Mouse (Mus musculus): Measurements from ENCODE around the gene Bend6. TPM values are rescaled to one million over a fixed set of nuclear protein-coding genes. Genes with fewer than 3 reads are reported as not detected.
"Not testable (repeated sequence)": the region's sequence is repeated elsewhere in the genome, so short reads cannot be mapped to it uniquely, and the experiment has no call there.

Gene Bend6
- polyA plus RNA-seq, 1 experiment from 2014 or later, result 2.4 TPM

DNA sequence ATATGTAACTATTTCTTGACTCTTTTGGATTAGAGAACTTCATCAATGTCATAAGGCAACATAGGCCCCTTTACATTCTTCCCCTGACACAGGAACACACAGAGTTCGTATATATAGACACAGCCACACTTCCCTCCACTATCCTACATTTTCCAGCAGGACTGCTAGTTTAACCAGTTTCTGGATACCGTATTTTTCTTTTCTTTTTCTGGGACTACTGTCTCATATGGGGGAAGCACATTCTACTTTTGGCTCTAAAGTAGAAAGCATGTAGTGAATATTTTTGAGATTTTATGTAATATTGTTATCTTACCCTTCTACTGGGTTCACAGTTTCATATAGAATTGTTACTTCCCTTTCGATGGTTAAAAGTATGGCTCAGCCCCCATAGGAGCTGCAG lies 38.2 kb downstream of the Bend6 start:
- ATAC-seq (replicated peaks; ENCODE audit: low FRiP score) (no peak), DNase-seq (ENCODE audit: low spot score) (no peak)
- Histone ChIP-seq H3K4me3 (ENCODE audit: low read depth, low read length) (no peak overlapping the region), H3K9me3 (ENCODE audit: control insufficient read depth, low read length) (no peaks in the 10 kb centered on the region), H3K27me3 (replicated peaks; ENCODE audit: control insufficient read depth, insufficient read depth, low read length) (no peaks in the 10 kb centered on the region), H3K27ac (ENCODE audit: low read depth, low read length) (no peak overlapping the region), H3K9ac (ENCODE audit: low read depth, low read length) (no peak overlapping the region), H3K4me1 (replicated peaks; ENCODE audit: control insufficient read depth, insufficient read depth, low read length) (no peaks in the 10 kb centered on the region), H3K4me2 (no peak overlapping the region), H3K36me3 (ENCODE audit: control insufficient read depth, insufficient read depth, low read length) (no peaks in the 10 kb centered on the region)
- 77% methylated on average over 3 of the region's 3 CpGs for WGBS

DNA sequence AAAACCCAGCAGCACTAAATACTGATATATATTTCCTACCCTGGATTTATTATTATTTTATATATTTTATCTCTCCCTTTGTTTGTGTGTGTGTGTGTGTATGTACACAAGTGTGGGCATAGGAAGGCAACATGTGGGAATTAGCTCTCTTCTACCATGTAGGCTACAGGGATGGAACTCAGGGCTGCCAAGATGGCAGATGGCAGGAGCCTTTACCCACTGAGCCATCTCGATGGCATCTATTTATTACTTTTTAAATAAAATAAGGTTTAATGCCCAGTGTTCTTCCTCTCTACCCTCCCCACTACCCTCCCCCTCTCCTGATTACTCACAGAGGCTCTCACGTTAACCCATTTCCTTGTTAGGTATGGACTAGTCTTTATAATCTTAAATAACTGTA lies 38.6 kb downstream of the Bend6 start:
- no peaks in the 10 kb centered on the region for H3K4me1 ChIP-seq (replicated peaks; ENCODE audit: control insufficient read depth, insufficient read depth, low read length)
- H3K27me3 ChIP-seq (replicated peaks; ENCODE audit: control insufficient read depth, insufficient read depth, low read length), result no peaks in the 10 kb centered on the region
- no peaks in the 10 kb centered on the region for H3K9me3 ChIP-seq (ENCODE audit: control insufficient read depth, low read length)
- H3K27ac ChIP-seq (ENCODE audit: low read depth, low read length), result no peak overlapping the region
- H3K9ac ChIP-seq (ENCODE audit: low read depth, low read length), result no peak overlapping the region
- no peak overlapping the region for H3K4me3 ChIP-seq (ENCODE audit: low read depth, low read length)
- DNase-seq (ENCODE audit: low spot score) (no peak), ATAC-seq (replicated peaks; ENCODE audit: low FRiP score) (no peak)
- WGBS, result 85% methylated on average over 2 of the region's 2 CpGs
- H3K36me3 ChIP-seq (ENCODE audit: control insufficient read depth, insufficient read depth, low read length), result no peaks in the 10 kb centered on the region
- H3K4me2 ChIP-seq, result no peak overlapping the region

GRCm38 (mm10) chr1:33846807-33847206 lies 60.8 kb downstream of the Bend6 start:
- Histone ChIP-seq H3K9ac (ENCODE audit: low read depth, low read length) (no peak overlapping the region), H3K4me3 (ENCODE audit: low read depth, low read length) (no peak overlapping the region), H3K27ac (ENCODE audit: low read depth, low read length) (no peak overlapping the region), H3K36me3 (ENCODE audit: control insufficient read depth, insufficient read depth, low read length) (no peaks in the 10 kb centered on the region), H3K27me3 (replicated peaks; ENCODE audit: control insufficient read depth, insufficient read depth, low read length) (no peaks in the 10 kb centered on the region), H3K9me3 (ENCODE audit: control insufficient read depth, low read length) (no peaks in the 10 kb centered on the region), H3K4me1 (replicated peaks; ENCODE audit: control insufficient read depth, insufficient read depth, low read length) (no peaks in the 10 kb centered on the region), H3K4me2 (no peak overlapping the region)
- 89% methylated on average over 2 of the region's 2 CpGs for WGBS
- DNase-seq (ENCODE audit: low spot score), result no peak
- ATAC-seq (replicated peaks; ENCODE audit: low FRiP score), result no peak

DNA sequence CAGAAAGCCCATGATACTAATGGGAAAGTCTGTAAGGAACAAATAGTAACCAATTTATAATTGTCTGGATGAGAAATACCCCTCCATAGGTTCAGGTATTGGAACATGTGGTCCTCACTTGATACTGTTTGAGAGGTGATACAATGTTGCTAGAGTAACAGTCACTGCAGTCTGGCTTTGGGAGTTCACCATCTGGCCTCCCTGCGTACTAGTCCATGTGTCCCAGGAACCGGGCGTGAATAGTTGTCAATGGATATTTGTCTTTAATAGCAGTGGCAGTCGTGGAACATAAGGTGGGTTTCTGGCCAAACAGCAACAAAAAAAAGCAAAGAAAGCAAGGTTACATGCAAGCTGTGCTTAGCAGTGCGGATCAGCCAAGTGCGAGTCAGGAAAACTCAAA lies 63.8 kb downstream of the Bend6 start:
- 78% methylated on average over 6 of the region's 6 CpGs for WGBS
- ATAC-seq (replicated peaks; ENCODE audit: low FRiP score), result no peak
- no peak for DNase-seq (ENCODE audit: low spot score)
- no peaks in the 10 kb centered on the region for H3K4me1 ChIP-seq (replicated peaks; ENCODE audit: control insufficient read depth, insufficient read depth, low read length)
- no peak overlapping the region for H3K4me3 ChIP-seq (ENCODE audit: low read depth, low read length)
- H3K36me3 ChIP-seq (ENCODE audit: control insufficient read depth, insufficient read depth, low read length), result no peaks in the 10 kb centered on the region
- no peak overlapping the region for H3K9ac ChIP-seq (ENCODE audit: low read depth, low read length)
- H3K27me3 ChIP-seq (replicated peaks; ENCODE audit: control insufficient read depth, insufficient read depth, low read length), result no peaks in the 10 kb centered on the region
- H3K27ac ChIP-seq (ENCODE audit: low read depth, low read length), result no peak overlapping the region
- no peak overlapping the region for H3K4me2 ChIP-seq
- no peaks in the 10 kb centered on the region for H3K9me3 ChIP-seq (ENCODE audit: control insufficient read depth, low read length)

DNA sequence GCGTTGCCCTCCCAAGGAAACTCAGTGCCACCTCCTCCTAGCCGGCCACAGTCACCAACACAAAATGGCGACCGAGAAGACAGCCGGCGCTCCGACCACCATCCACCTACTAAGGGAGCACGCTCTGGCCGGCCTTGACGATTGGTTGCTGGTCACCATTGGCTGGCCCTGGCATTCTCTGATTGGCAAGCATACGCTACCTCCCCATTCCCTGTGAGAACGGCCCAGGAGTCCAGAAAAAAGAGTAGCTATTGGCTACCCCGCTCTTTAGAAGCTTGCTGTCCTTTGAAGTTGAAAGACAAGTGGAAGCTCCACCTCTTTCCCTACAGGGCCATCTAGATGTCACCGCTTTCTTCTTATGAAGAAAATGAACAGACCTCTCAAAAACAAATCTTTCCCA lies 68.7 kb downstream of the Bend6 start:
- H3K27ac ChIP-seq (ENCODE audit: low read depth, low read length); ATAC-seq (replicated peaks; ENCODE audit: low FRiP score); DNase-seq (ENCODE audit: low spot score); H3K36me3 ChIP-seq (ENCODE audit: control insufficient read depth, insufficient read depth, low read length); H3K4me1 ChIP-seq (replicated peaks; ENCODE audit: control insufficient read depth, insufficient read depth, low read length); H3K4me3 ChIP-seq (ENCODE audit: low read depth, low read length); H3K27me3 ChIP-seq (replicated peaks; ENCODE audit: control insufficient read depth, insufficient read depth, low read length); H3K9ac ChIP-seq (ENCODE audit: low read depth, low read length); H3K4me2 ChIP-seq; H3K9me3 ChIP-seq (ENCODE audit: control insufficient read depth, low read length): not testable (repeated sequence)
- 93% methylated on average over 14 of the region's 14 CpGs for WGBS

DNA sequence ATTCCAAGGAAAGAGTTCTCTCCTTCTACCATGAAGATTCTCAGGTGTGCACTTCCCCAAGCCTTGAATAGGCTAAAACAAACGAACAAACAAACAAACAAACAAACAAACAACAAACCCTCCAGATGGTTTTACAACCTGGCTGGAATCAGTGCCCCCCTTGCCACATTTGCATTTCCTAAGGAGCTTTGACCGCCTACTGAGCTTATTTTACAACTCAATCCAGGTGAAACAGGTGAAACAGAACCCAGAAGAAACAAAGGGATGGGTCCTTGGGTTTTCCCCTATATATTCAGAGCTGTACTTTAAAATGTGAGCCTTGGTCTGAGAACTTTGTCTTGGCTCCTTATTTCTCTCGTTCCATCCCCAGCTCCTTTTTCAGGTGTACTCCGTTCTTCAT lies 77.0 kb downstream of the Bend6 start:
- H3K4me2 ChIP-seq, result no peak overlapping the region
- no peak overlapping the region for H3K9ac ChIP-seq (ENCODE audit: low read depth, low read length)
- H3K4me3 ChIP-seq (ENCODE audit: low read depth, low read length), result no peak overlapping the region
- H3K36me3 ChIP-seq (ENCODE audit: control insufficient read depth, insufficient read depth, low read length), result no peaks in the 10 kb centered on the region
- H3K9me3 ChIP-seq (ENCODE audit: control insufficient read depth, low read length), result no peaks in the 10 kb centered on the region
- DNase-seq (ENCODE audit: low spot score) (no peak), ATAC-seq (replicated peaks; ENCODE audit: low FRiP score) (no peak)
- 60% methylated on average over 4 of the region's 4 CpGs for WGBS
- no peaks in the 10 kb centered on the region for H3K4me1 ChIP-seq (replicated peaks; ENCODE audit: control insufficient read depth, insufficient read depth, low read length)
- H3K27me3 ChIP-seq (replicated peaks; ENCODE audit: control insufficient read depth, insufficient read depth, low read length), result no peaks in the 10 kb centered on the region
- H3K27ac ChIP-seq (ENCODE audit: low read depth, low read length), result no peak overlapping the region

DNA sequence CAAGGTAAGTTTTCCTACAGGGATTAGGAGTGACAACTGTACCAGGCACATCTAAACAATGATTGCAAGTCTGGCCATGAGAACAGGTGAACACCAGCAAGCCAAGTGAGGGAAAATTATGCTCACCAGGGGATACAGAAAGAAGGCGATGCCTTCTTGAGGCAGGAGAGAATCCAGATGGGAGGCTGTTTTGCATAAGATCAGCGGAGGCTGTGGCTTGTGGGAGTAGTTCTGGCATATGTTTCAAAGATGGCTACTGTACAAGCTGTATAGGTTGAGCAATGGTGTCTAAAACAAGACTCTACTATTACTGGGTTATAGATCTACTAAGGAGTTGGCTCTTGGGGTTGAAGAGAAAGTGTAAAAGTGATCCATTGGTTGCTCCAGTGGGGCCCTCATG lies 89.7 kb downstream of the Bend6 start:
- no peak overlapping the region for H3K9ac ChIP-seq (ENCODE audit: low read depth, low read length)
- DNase-seq (ENCODE audit: low spot score) (no peak), ATAC-seq (replicated peaks; ENCODE audit: low FRiP score) (no peak)
- H3K4me1 ChIP-seq (replicated peaks; ENCODE audit: control insufficient read depth, insufficient read depth, low read length), result peaks cover 7% of the 10 kb centered on the region
- H3K27ac ChIP-seq (ENCODE audit: low read depth, low read length), result no peak overlapping the region
- H3K9me3 ChIP-seq (ENCODE audit: control insufficient read depth, low read length), result no peaks in the 10 kb centered on the region
- no peak overlapping the region for H3K4me2 ChIP-seq
- 81% methylated on average over 2 of the region's 2 CpGs for WGBS
- no peak overlapping the region for H3K4me3 ChIP-seq (ENCODE audit: low read depth, low read length)
- H3K36me3 ChIP-seq (ENCODE audit: control insufficient read depth, insufficient read depth, low read length), result peaks cover 2% of the 10 kb centered on the region; the same call in 1 of the 2 replicates
- H3K27me3 ChIP-seq (replicated peaks; ENCODE audit: control insufficient read depth, insufficient read depth, low read length), result no peaks in the 10 kb centered on the region

- Histone ChIP-seq H3K27ac (ENCODE audit: low read depth, low read length) (peak within 1 kb of the TSS; percentile 86), H3K27me3 (replicated peaks; ENCODE audit: control insufficient read depth, insufficient read depth, low read length) (no peaks in the 10 kb centered on the region), H3K4me1 (replicated peaks; ENCODE audit: control insufficient read depth, insufficient read depth, low read length) (peaks cover 10% of the 10 kb centered on the region), H3K9ac (ENCODE audit: low read depth, low read length) (peak within 1 kb of the TSS; percentile 99), H3K4me2 (peak within 1 kb of the TSS; percentile 86), H3K4me3 (ENCODE audit: low read depth, low read length) (peak within 1 kb of the TSS; percentile 96), H3K9me3 (ENCODE audit: control insufficient read depth, low read length) (no peaks in the 10 kb centered on the region), H3K36me3 (ENCODE audit: control insufficient read depth, insufficient read depth, low read length) (peaks cover 16% of the 10 kb centered on the region)
- DNase-seq (ENCODE audit: low spot score) (peak; percentile 85), ATAC-seq (replicated peaks; ENCODE audit: low FRiP score) (peak; percentile 86)
- under 1% methylated on average over 85 of the region's 85 CpGs for WGBS
These were observed 93.5 kb downstream of the Bend6 start, which contains the start of gene Zfp451 for GRCm38 (mm10) chr1:33813868-33814794. Zfp451 (minus strand) TSS chr1:33814595.

- peak overlapping the region; percentile 86; the same call in 1 of the 2 replicates for H3K27ac ChIP-seq (ENCODE audit: low read depth, low read length)
- peak; percentile 34 for ATAC-seq (replicated peaks; ENCODE audit: low FRiP score)
These were observed 94.1 kb downstream of the Bend6 start for GRCm38 (mm10) chr1:33813495-33813867.

More at GRCm38 (mm10) chr1:33813495-33813867, 94.1 kb downstream of the Bend6 start:
- Histone ChIP-seq H3K4me1 (replicated peaks; ENCODE audit: control insufficient read depth, insufficient read depth, low read length) (peaks cover 10% of the 10 kb centered on the region), H3K4me3 (ENCODE audit: low read depth, low read length) (peak overlapping the region; percentile 96), H3K4me2 (peak overlapping the region; percentile 86), H3K27me3 (replicated peaks; ENCODE audit: control insufficient read depth, insufficient read depth, low read length) (no peaks in the 10 kb centered on the region), H3K36me3 (ENCODE audit: control insufficient read depth, insufficient read depth, low read length) (peaks cover 20% of the 10 kb centered on the region), H3K9me3 (ENCODE audit: control insufficient read depth, low read length) (no peaks in the 10 kb centered on the region), H3K9ac (ENCODE audit: low read depth, low read length) (peak overlapping the region; percentile 99)
- no peak for DNase-seq (ENCODE audit: low spot score)
- WGBS, result 9% methylated on average over 11 of the region's 11 CpGs

Data from liver, embryonic 11.5 days (tissue).